Mouse (Mus musculus) T-cell, adult 2 months (primary cell): ENCODE data around the gene Cd40.

ENCODE experiments used
- DNase-seq: peaks from one replicate; pipeline ENCODE4 v3.0.0; 2022; ENCODE audit warnings: low spot score

Gene Cd40

DNA sequence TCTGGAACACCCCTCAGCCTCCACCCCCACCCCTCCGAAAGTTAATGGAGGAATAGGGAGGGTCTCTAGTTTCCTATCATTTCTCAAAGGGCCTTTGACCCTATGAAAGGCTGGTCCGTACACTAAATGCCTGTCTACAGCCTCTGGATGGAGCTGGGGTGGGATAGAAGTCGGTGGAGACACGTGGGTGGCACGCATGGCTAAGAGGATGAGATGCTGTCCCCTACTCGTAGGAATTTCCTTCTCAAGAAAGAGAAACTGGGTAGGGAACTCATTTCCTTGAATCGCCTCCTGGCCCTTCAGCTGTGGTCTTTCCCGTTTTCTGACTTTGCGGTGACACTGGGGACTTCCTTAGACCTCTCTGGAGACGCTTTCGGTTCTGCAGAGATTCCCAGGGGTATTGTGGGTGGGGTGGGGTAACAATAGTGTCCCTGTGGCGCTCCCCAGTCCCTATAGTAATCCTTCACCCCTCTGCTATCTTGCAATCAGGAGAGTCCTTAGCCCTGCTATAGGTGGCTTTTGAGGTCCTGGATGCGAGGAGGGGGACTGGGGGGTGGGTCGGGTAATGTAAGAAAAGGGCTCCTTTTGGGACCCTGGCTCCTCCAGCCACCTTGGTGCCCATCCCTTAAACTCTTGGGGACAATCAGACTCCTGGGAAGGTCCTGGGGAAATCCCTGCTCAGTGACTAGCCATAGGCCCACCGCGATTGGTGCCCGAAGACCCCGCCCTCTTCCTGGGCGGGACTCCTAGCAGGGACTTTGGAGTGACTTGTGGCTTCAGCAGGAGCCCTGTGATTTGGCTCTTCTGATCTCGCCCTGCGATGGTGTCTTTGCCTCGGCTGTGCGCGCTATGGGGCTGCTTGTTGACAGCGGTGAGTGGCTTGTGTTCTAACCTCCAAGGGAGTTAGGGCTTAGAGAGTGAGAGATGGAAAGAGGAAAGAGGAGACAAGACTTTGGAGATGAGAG lies at the start of gene Cd40:
Cd40 (plus strand) TSS at position 740 of the 965 bp plus-strand sequence.
- DNase-seq: peak; percentile 33

GRCm38 (mm10) chr2:165006813-165007212 lies 48.6 kb upstream of the Cd40 start:
- DNase-seq: no peak

- DNase-seq: no peak
These were observed 47.4 kb upstream of the Cd40 start for GRCm38 (mm10) chr2:165007986-165008385.

GRCm38 (mm10) chr2:165009161-165009560 lies 46.3 kb upstream of the Cd40 start:
- DNase-seq: no peak

DNA sequence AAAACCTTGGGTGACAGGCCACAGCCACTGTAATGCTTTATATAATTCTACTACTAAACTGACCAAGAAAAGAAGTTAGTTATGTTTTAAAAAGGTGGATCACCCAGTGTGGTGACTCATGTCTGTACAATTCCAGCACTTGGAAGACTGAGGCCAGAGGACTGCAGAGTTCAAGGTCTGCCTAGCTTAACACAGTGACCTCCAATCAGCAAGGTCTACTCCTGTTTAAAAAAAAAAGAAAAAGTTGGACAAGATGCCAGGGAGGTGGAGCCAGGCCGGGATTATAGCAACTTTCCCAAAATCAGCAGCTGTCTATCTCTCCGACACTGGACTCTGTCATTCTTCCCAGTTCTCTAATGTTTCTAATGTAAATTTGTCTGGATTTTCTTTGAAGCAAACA lies 45.8 kb upstream of the Cd40 start:
- no peak for DNase-seq

DNA sequence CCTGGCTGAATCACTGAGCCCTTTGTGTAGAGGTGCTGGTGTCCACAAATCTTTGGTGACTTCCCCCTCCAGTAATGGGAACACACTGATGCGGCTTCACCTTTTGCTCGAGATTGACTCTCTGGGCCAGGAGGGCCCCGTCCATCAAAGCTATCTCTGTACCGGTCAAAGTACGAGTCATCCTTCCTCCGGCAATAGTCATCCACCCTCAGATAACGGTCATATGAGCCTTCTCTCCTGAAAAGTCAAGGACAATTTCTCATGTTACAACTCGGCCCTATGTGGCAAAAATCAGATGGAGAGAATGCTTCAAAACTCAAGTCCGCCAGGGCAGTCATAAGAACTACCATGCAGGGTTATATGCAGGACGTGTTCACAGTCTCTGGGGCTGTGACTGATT lies 45.1 kb upstream of the Cd40 start:
- no peak for DNase-seq

DNA sequence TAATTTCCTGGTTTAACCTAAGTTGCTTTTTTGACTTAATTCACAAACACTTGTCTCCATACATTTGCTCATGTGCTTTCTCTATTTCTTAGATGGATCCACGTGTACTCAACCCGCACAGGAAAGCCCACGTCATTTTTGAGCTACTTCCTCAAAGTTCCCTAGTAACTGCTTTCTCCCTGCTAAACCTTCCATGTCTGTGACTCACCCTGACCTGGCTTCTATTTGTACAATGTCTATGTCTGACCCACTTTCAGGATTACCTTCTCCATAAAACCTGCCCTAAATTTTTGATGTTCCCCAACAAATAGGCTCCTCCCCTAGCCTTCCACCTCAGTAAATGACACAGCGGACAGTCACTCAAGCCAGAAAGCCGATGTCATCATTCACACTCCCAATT lies 40.5 kb upstream of the Cd40 start:
- DNase-seq: no peak

DNA sequence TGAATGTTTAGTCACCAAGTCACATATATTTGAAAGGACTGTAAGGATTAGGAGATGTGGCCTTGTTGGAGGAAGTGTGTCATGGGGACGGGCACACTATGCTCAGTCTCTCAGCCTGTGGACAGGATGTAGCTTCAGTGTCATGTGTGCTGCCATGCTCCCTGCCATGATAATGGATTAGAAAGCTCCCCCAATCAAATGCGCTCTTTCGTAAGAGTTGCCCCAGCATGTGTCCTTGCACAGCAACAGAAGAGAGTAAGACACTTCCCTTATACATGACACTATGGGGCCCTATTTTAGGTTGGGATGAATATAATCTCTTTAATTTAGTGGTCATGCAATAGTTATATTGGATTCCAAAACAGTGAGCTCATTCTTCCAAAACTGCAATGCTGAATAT lies 34.9 kb upstream of the Cd40 start:
- no peak for DNase-seq

- no peak for DNase-seq
These were observed 28.3 kb upstream of the Cd40 start for GRCm38 (mm10) chr2:165027163-165027562.

DNA sequence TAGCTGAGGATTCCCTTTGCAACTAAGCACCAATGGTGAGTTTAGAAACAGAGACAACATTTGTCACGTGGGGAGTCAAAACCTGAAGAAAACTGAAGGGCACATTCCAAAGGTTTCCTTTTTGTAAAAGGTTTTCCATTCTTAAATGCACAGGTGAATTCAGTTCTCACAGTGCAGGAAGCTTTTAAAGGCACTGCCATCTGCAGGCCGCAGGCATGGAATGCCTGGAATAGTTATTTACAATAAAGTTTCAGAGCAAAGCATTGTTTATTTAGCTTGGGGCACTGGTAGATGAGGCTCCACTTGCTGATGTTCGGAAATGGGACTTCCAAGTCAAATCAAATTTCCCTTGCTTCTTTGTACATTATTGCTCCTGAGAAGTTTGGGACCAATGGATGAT lies 22.9 kb upstream of the Cd40 start:
- no peak for DNase-seq

- peak; percentile 52 for DNase-seq
These were observed 22.1 kb upstream of the Cd40 start for GRCm38 (mm10) chr2:165033306-165033705.

- DNase-seq: peak; percentile 97
These were observed 21.0 kb upstream of the Cd40 start, which contains the start of gene Ncoa5 for GRCm38 (mm10) chr2:165034131-165035057. Ncoa5 (minus strand) TSS chr2:165034867.

DNA sequence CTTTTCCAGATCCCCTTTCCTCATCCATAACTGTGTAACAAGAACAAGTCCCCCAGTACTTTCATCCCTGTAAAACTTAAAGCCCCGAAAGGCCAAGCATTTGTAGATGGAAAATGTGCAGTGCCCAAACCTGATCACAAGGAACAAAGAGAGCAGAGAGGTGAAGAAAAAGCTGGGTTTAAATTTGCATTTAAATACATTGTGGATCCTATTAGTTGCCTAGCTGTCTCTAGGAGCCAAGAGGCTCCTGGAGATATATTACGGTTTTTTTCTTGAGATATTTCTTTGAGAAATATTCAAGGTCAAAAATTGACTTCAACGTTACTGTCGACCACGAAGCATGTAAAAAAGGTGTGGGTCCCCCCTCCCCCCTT lies 20.4 kb upstream of the Cd40 start:
- DNase-seq: no peak

- no peak for DNase-seq
These were observed 18.0 kb upstream of the Cd40 start for GRCm38 (mm10) chr2:165037415-165037814.

- DNase-seq: no peak
These were observed 13.3 kb upstream of the Cd40 start for GRCm38 (mm10) chr2:165042126-165042525.

- DNase-seq: peak; percentile 10
These were observed 12.3 kb upstream of the Cd40 start for GRCm38 (mm10) chr2:165043090-165043636.

GRCm38 (mm10) chr2:165043729-165044128 lies 11.7 kb upstream of the Cd40 start:
- no peak for DNase-seq

DNA sequence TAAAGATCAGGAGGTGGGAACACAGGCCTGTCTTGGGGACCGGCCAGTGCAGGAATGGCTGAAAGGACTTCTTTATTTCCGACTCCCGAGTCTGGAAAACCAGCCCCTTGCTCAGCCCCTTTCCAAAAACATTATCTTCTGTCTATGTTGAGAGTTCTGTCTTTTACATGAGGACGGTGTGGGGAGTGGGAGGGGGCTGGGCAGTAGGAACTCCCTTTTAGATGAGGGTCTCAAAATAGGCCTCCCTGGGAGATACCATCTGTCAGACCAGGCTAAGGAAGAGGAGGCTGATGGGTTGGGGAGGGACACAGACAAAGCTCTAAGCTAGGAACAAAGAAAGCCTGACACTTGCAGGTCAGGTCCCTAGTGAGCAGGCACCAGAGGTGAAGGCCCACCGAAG lies 6.4 kb upstream of the Cd40 start:
- no peak for DNase-seq

DNA sequence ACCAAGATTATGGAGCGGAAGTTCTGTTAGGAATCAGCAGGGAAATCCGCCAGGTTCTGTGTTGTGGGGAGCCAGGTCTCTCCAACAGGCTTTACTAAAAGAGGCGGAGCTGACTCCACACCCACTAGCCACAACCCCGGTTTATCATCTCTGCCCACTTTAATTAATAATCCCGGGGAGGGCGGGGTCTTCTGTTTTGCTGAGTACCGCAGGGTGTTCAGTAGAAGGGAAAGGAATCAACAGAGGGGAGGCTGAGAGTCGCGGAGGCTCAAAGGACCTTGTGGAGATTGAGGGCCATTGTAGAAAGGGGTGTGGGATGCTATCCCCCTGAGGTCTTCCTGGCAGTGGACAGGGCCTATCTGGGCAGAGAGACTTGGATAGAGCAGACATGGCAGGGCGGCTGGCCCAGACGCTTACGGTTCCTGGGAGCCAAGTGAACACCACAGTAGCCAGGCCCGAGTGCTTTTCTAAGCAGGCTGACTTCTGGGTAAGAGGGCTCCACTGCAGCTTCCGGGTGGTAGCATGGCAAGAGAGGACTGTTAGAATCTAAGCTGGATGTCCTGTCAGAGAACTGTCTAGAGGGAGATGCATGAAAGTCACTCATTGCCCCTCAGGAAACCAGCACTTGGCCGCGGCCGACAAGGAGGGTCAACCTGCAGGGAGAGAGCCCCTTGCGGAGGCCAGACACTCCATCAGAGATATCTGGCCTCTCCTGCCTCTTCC lies 4.4 kb upstream of the Cd40 start:
- no peak for DNase-seq

DNA sequence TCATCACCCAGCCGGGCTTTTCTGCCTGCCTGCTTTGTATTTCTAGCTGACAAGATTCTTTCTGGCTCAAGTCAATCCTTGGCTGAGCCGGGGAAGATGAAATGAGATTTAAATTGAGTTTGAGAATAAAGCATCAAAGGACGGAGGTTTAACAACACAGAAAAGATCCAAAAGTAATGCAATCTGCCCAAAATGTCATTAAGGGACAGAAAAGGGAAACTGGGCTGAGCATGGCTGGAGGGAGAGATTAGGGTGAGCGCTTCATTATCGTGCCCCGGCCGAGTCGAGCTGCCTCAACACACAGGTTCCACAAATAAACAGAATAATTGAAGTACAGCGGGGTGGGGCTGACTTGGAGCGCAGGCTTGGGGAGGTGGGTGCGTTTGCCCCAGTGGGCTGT lies 3.9 kb upstream of the Cd40 start:
- no peak for DNase-seq

GRCm38 (mm10) chr2:165055905-165056304 lies 478 bp downstream of the Cd40 start:
- no peak for DNase-seq
